26 mouse cellular contexts compared by ENCODE assay signal in genomic region chr17:27025951-27026350, GRCm38 (mm10). TPM values are rescaled to one million over a fixed set of nuclear protein-coding genes. Genes with fewer than 3 reads are reported as not detected.
A peak's percentile ranks its signal among the peaks of the same experiment; 100 is the strongest.
DNase-seq lines count a peak whose midpoint lies in the region; ATAC-seq lines count a peak whose summit lies in the region.
"Had no signal": no experiment of that assay in that cellular context is flagged by ENCODE, and none has a peak within 500 bp of the region (broad histone marks: within the 10 kb centered on the region; RNA-seq: fewer than 3 reads in every experiment).

No protein-coding gene starts in this region.

- H3K9ac ChIP-seq in embryonic facial prominence, embryonic 13.5 days, result 0 out of 2 replicates have a peak overlapping the region, but pooled peaks have one; percentile 16
- no peak overlapping the region for H3K9ac ChIP-seq in midbrain, embryonic 14.5 days (replicated peaks; ENCODE audit: low read length)
- H3K9ac ChIP-seq: embryonic facial prominence, embryonic 15.5 days; forebrain, embryonic 12.5 days; forebrain, postnatal 0 days; hindbrain, embryonic 15.5 days; lung, embryonic 14.5 days had no signal

- H3K36me3 ChIP-seq in embryonic facial prominence, embryonic 13.5 days, result peaks cover 52% of the 10 kb centered on the region
- peaks cover 55% of the 10 kb centered on the region for H3K36me3 ChIP-seq in embryonic facial prominence, embryonic 10.5 days (replicated peaks)
- peaks cover 33% of the 10 kb centered on the region for H3K36me3 ChIP-seq in midbrain, embryonic 14.5 days (ENCODE audit: control insufficient read depth, insufficient read depth, low read length)

- no peak for ATAC-seq in embryonic facial prominence, embryonic 13.5 days (ENCODE audit: insufficient number of reproducible peaks, insufficient read depth, low FRiP score, low TSS enrichment, low read depth)
- ATAC-seq in megakaryocyte, adult 5-6 weeks (ENCODE audit: poor library complexity, severe bottlenecking), result 0 out of 2 replicates have a peak, but pooled peaks have one; percentile 8
- ATAC-seq in midbrain, embryonic 14.5 days (ENCODE audit: low FRiP score, low TSS enrichment), result no peak
- ATAC-seq: forebrain, postnatal 0 days; inflammation-experienced regulatory T-cells, adult 6 months; midbrain, embryonic 16.5 days had no signal

- WGBS in embryonic facial prominence, embryonic 13.5 days, result 99% methylated on average over 3 of the region's 3 CpGs
- WGBS in embryonic facial prominence, embryonic 10.5 days, result 95% methylated on average over 3 of the region's 3 CpGs
- WGBS in midbrain, embryonic 14.5 days, result 93% methylated on average over 3 of the region's 3 CpGs

- peaks cover 15% of the 10 kb centered on the region for H3K4me1 ChIP-seq in embryonic facial prominence, embryonic 13.5 days
- peaks cover 25% of the 10 kb centered on the region for H3K4me1 ChIP-seq in embryonic facial prominence, embryonic 10.5 days
- H3K4me1 ChIP-seq in midbrain, embryonic 14.5 days (ENCODE audit: control insufficient read depth, insufficient read depth, low read length), result peaks cover 11% of the 10 kb centered on the region

- H3K4me2 ChIP-seq in embryonic facial prominence, embryonic 13.5 days, result no peak overlapping the region
- H3K4me2 ChIP-seq in midbrain, embryonic 14.5 days (ENCODE audit: low read length), result no peak overlapping the region
- H3K4me2 ChIP-seq: embryonic facial prominence, embryonic 15.5 days; forebrain, embryonic 12.5 days; hindbrain, embryonic 15.5 days; lung, embryonic 14.5 days had no signal

- no peak for DNase-seq in embryonic facial prominence, embryonic 10.5 days (ENCODE audit: low spot score)
- DNase-seq in spleen, postnatal 36 days (ENCODE audit: low spot score in 2 of 2), result peak; percentile 33 to 46
- DNase-seq in spleen, adult 12 weeks (ENCODE audit: low spot score), result no peak
- DNase-seq in heart, adult 8-10 months (ENCODE audit: low spot score), result no peak
- DNase-seq in midbrain, embryonic 14.5 days, result no peak
- DNase-seq in right cerebral cortex, postnatal 10 days (ENCODE audit: low spot score in 2 of 2), result no peak
- DNase-seq: adrenal gland, postnatal 25 days; cerebellum, adult 11 months; cerebellum, adult 9-11 months; forebrain, postnatal 0 days; heart, postnatal 14 days; kidney, adult 11 months; kidney, postnatal 14 days; lung, embryonic 14.5 days; thymus, adult 18-20 months; thymus, postnatal 25 days had no signal

- no peaks in the 10 kb centered on the region for H3K9me3 ChIP-seq in embryonic facial prominence, embryonic 13.5 days
- no peaks in the 10 kb centered on the region for H3K9me3 ChIP-seq in embryonic facial prominence, embryonic 10.5 days
- no peaks in the 10 kb centered on the region for H3K9me3 ChIP-seq in midbrain, embryonic 14.5 days (ENCODE audit: control insufficient read depth, low read length)
- H3K9me3 ChIP-seq: embryonic facial prominence, embryonic 15.5 days; forebrain, embryonic 12.5 days; hindbrain, embryonic 10.5 days; hindbrain, embryonic 15.5 days; midbrain, embryonic 10.5 days had no signal

- H3K27ac ChIP-seq in embryonic facial prominence, embryonic 13.5 days, result no peak overlapping the region
- H3K27ac ChIP-seq in embryonic facial prominence, embryonic 10.5 days (replicated peaks), result no peak overlapping the region
- H3K27ac ChIP-seq in midbrain, embryonic 14.5 days (replicated peaks; ENCODE audit: low read depth, low read length), result no peak overlapping the region
- H3K27ac ChIP-seq: embryonic facial prominence, embryonic 15.5 days; forebrain, embryonic 12.5 days; hindbrain, embryonic 10.5 days; hindbrain, embryonic 15.5 days; midbrain, embryonic 10.5 days; stomach, postnatal 0 days had no signal

- H3K27me3 ChIP-seq in embryonic facial prominence, embryonic 13.5 days, result no peaks in the 10 kb centered on the region
- H3K27me3 ChIP-seq in embryonic facial prominence, embryonic 10.5 days (replicated peaks; ENCODE audit: low read depth, poor library complexity, severe bottlenecking), result no peaks in the 10 kb centered on the region
- no peaks in the 10 kb centered on the region for H3K27me3 ChIP-seq in midbrain, embryonic 14.5 days (ENCODE audit: control insufficient read depth, insufficient read depth, low read length)
- H3K27me3 ChIP-seq: embryonic facial prominence, embryonic 15.5 days; forebrain, embryonic 12.5 days; hindbrain, embryonic 15.5 days had no signal

- H3K4me3 ChIP-seq in embryonic facial prominence, embryonic 13.5 days, result no peak overlapping the region
- no peak overlapping the region for H3K4me3 ChIP-seq in embryonic facial prominence, embryonic 10.5 days
- no peak overlapping the region for H3K4me3 ChIP-seq in midbrain, embryonic 14.5 days (replicated peaks; ENCODE audit: low read depth, low read length)
- H3K4me3 ChIP-seq: embryonic facial prominence, embryonic 15.5 days; forebrain, embryonic 12.5 days; hindbrain, embryonic 10.5 days; hindbrain, embryonic 15.5 days; midbrain, embryonic 10.5 days had no signal

RNA-seq across cellular contexts. Expression of gene Bak1, which starts 2.9 kb away (rescaled TPM):
- 4.6 and 5.7 TPM in 2 replicates for polyA plus RNA-seq in embryonic facial prominence, embryonic 13.5 days (2015; fragmentation: Nextera tagmentation; extraction: Ambion mirVana)
- 2.8 and 3.3 TPM in 2 replicates for polyA plus RNA-seq in embryonic facial prominence, embryonic 10.5 days (2016; fragmentation: Nextera tagmentation; extraction: Ambion mirVana)
- total RNA-seq in megakaryocyte, adult 5-6 weeks (2015), result 115 and 120 TPM in 2 replicates
- total RNA-seq in megakaryocyte, adult 5-6 weeks (2017), result 70.4 and 71.5 TPM in 2 replicates
- total RNA-seq in heart, adult 8-10 months (2022), result 10 to 100 TPM; 11.0 to 15.9 (median 13.7) TPM
- 5.5 and 5.8 TPM in 2 replicates for polyA plus RNA-seq in midbrain, embryonic 14.5 days (2014; fragmentation: Nextera tagmentation; extraction: Ambion mirVana)

RNA-seq across cellular contexts. Expression of gene Itpr3, which starts 31.2 kb away (rescaled TPM):
- 3.8 and 4.0 TPM in 2 replicates for polyA plus RNA-seq in embryonic facial prominence, embryonic 13.5 days (2015; fragmentation: Nextera tagmentation; extraction: Ambion mirVana)
- polyA plus RNA-seq in embryonic facial prominence, embryonic 10.5 days (2016; fragmentation: Nextera tagmentation; extraction: Ambion mirVana), result 2.3 and 4.0 TPM in 2 replicates
- total RNA-seq in megakaryocyte, adult 5-6 weeks (2015), result 5.9 and 6.2 TPM in 2 replicates
- 10.9 and 12.2 TPM in 2 replicates for total RNA-seq in megakaryocyte, adult 5-6 weeks (2017)
- total RNA-seq in heart, adult 8-10 months (2022), result 1 to 10 TPM; 5.0 to 8.7 (median 6.8) TPM
- polyA plus RNA-seq in midbrain, embryonic 14.5 days (2014; fragmentation: Nextera tagmentation; extraction: Ambion mirVana), result 0.51 and 0.82 TPM in 2 replicates

RNA-seq across cellular contexts. Expression of gene Zbtb9, which starts 53.0 kb away (rescaled TPM):
- polyA plus RNA-seq in embryonic facial prominence, embryonic 13.5 days (2015; fragmentation: Nextera tagmentation; extraction: Ambion mirVana), result 16.0 and 16.1 TPM in 2 replicates
- 20.1 and 20.6 TPM in 2 replicates for polyA plus RNA-seq in embryonic facial prominence, embryonic 10.5 days (2016; fragmentation: Nextera tagmentation; extraction: Ambion mirVana)
- total RNA-seq in megakaryocyte, adult 5-6 weeks (2015), result 4.5 and 4.7 TPM in 2 replicates
- total RNA-seq in megakaryocyte, adult 5-6 weeks (2017), result 13.3 and 14.4 TPM in 2 replicates
- 1 to 10 TPM in 3 of 4 experiments, not detected in 1; 1.5 to 3.4 (median 2.2) TPM for total RNA-seq in heart, adult 8-10 months (2022)
- 8.7 and 11.3 TPM in 2 replicates for polyA plus RNA-seq in midbrain, embryonic 14.5 days (2014; fragmentation: Nextera tagmentation; extraction: Ambion mirVana)

Comparison
In these comparisons a context has a peak if more than half of its experiments do, and no peak if none do; other contexts are left out.
1. DNase-seq: peak in spleen, postnatal 36 days (2 of 2); none in embryonic facial prominence, embryonic 10.5 days (single experiment), spleen, adult 12 weeks (single experiment), heart, adult 8-10 months (single experiment), midbrain, embryonic 14.5 days (single experiment) and right cerebral cortex, postnatal 10 days (0 of 2).